In the genomic region with DNA sequence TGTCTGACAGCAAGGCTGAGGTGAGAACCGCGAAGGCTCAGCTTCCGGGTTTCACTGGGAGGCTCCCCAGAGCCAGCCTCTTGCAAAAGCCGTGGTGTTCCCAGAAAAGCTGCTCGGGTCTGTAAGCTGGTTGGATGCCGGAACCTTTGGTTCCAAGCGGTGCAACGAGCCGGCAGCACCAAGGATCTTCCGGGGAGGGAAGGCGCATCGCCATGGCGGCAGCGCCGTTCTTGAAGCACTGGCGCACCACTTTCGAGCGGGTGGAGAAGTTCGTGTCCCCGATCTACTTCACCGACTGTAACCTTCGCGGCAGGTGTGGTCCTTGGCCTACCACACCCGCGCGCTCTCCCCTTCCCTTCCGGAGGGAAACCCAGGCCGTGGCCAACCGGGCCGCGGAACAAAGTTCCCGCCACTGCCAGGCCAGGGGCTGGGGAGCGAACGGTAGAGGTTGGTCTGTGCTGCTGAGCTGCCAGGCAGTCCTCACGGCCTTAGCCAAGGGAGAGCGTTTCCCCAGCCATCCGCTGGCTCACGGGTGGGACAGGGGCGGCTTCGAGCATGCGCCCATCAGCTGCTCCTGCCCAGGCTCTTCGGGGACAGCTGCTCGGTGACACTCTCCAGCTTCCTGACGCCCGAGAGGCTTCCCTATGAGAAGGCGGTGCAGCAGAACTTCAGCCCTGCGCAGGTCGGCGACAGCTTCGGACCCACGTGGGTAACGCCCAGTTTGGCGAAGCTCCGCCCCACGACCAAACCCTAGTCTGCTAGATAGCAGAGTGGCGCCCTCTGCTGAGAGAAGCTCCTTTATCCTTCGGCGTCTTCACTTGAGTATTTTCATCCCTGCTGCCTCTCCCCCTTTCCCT, we compare ENCODE assay signal across 8 mouse cellular contexts. TPM values are rescaled to one million over a fixed set of nuclear protein-coding genes. Genes with fewer than 3 reads are reported as not detected.
DNase-seq lines count a peak whose midpoint lies in the region; ATAC-seq and TF ChIP-seq lines count a peak whose summit lies in the region.

A gene (plus strand): TSS at position 114 of the 857 bp plus-strand sequence.

- H3K4me1 ChIP-seq in hindbrain, embryonic 13.5 days (replicated peaks), result peaks cover 17% of the 10 kb centered on the region

- peak within 1 kb of the TSS; percentile 88 for H3K9ac ChIP-seq in hindbrain, embryonic 13.5 days

- H3K4me2 ChIP-seq in hindbrain, embryonic 13.5 days, result peak within 1 kb of the TSS; percentile 83

- CTCF ChIA-PET in Patski (lab: Charles Lee), result interaction anchor here (0.7 to 2.7 kb wide), 14 partner anchors 12 to 239 kb away, joined by 3 to 16 read pairs (median 4); a partner anchor contains a TSS

- under 1% methylated on average over 58 of the region's 58 CpGs for WGBS in hindbrain, embryonic 13.5 days

- no peak for TF ChIP-seq CTCF in Patski (IDR thresholded peaks at IDR 0.05)

- peak; percentile 70 for ATAC-seq in Patski
- peak; percentile 94 for ATAC-seq in hindbrain, embryonic 13.5 days (ENCODE audit: low FRiP score)

- peak within 1 kb of the TSS; percentile 94 for H3K27ac ChIP-seq in hindbrain, embryonic 13.5 days

- H3K9me3 ChIP-seq in hindbrain, embryonic 13.5 days, result no peaks in the 10 kb centered on the region

- POLR2A ChIA-PET in Patski (lab: Charles Lee), result interaction anchor here (0.6 to 1.7 kb wide), 7 partner anchors 18 to 298 kb away, joined by 3 to 10 read pairs (median 4); a partner anchor contains a TSS

- in situ Hi-C loops in Patski (cut with MboI; ENCODE audit: low pct_unique_long_range_greater_than_20kb), result loop anchor here (5.0 kb wide), 2 partner anchors 204 to 239 kb away; a partner anchor contains a TSS

- H3K4me3 ChIP-seq in hindbrain, embryonic 13.5 days, result peak within 1 kb of the TSS; percentile 69

- DNase-seq in Patski (ENCODE audit: low read depth, low spot score), result peak; percentile 64
- peak; percentile 96 to 98 for DNase-seq in cerebellum, postnatal 14 days
- peak; percentile 91 to 92 for DNase-seq in frontal cortex, postnatal 14 days (ENCODE audit: low spot score in 2 of 2)
- DNase-seq in layer of hippocampus, postnatal 25 days (ENCODE audit: extremely low spot score in 1 of 2, low spot score in 1 of 2), result peak; percentile 84 to 88
- peak; percentile 92 for DNase-seq in lung, postnatal 25 days (ENCODE audit: low spot score)
- DNase-seq in retina, embryonic 14.5 days (ENCODE audit: low spot score), result peak; percentile 98
- peak; percentile 98 for DNase-seq in thymus, postnatal 4 days

- H3K36me3 ChIP-seq in hindbrain, embryonic 13.5 days, result peaks cover 40% of the 10 kb centered on the region

- H3K27me3 ChIP-seq in Patski, result no peaks in the 10 kb centered on the region
- no peaks in the 10 kb centered on the region for H3K27me3 ChIP-seq in hindbrain, embryonic 13.5 days

RNA-seq across cellular contexts. Expression of the gene that starts here (rescaled TPM):
- 101 TPM for polyA plus RNA-seq in Patski (2021)
- polyA plus RNA-seq in hindbrain, embryonic 13.5 days (2015; fragmentation: Nextera tagmentation; extraction: Ambion mirVana), result 66.7 and 82.1 TPM in 2 replicates
- 100 to 1,000 TPM; 109 to 160 TPM for total RNA-seq in layer of hippocampus, postnatal 25 days (2021)

Comparison
In these comparisons a context has a peak if more than half of its experiments do, and no peak if none do; other contexts are left out.
1. Peak in every context shown above with its lines: DNase-seq, ATAC-seq, H3K4me3 ChIP-seq and H3K27ac ChIP-seq.